17 mouse cellular contexts compared by ENCODE assay signal in genomic region chr16:77469903-77470302, GRCm38 (mm10).
DNase-seq lines count a peak whose midpoint lies in the region; ATAC-seq lines count a peak whose summit lies in the region.
"Had no signal": no experiment of that assay in that cellular context is flagged by ENCODE, and none has a peak within 500 bp of the region (broad histone marks: within the 10 kb centered on the region; RNA-seq: fewer than 3 reads in every experiment).

No protein-coding gene starts in this region.

- peak; percentile 74 for ATAC-seq in frontal cortex, adult (ENCODE audit: low TSS enrichment)
- ATAC-seq: forebrain, embryonic 16.5 days had no signal

- no peak for DNase-seq in frontal cortex, postnatal 25 days (ENCODE audit: low spot score in 2 of 2)
- DNase-seq in left cerebral cortex, adult 18-20 months (ENCODE audit: low spot score in 2 of 2): peak; percentile 12 to 22
- DNase-seq in left cerebral cortex, postnatal 10 days (ENCODE audit: extremely low spot score in 1 of 2, low spot score in 2 of 2): no peak
- DNase-seq in right cerebral cortex, postnatal 25 days: peak; percentile 12
- DNase-seq in right cerebral cortex, postnatal 10 days (ENCODE audit: low spot score in 2 of 2): no peak
- DNase-seq in telencephalon, adult 2 months (ENCODE audit: low read depth, low spot score): peak; percentile 11
- no peak for DNase-seq in spleen, postnatal 4 days (ENCODE audit: low spot score in 2 of 2)
- DNase-seq: adrenal gland, adult 8-10 months; cerebellum, adult 11-12 months; cerebellum, adult 9-11 months; cerebellum, postnatal 36 days; gastrocnemius, adult 2 months; gastrocnemius, postnatal 25 days; heart, adult 11 months; heart, postnatal 36 days had no signal

- intact Hi-C loops in left cerebral cortex, postnatal 10 days (cut with DNase I): no loop called here

Comparison
In these comparisons a context has a peak if more than half of its experiments do, and no peak if none do; other contexts are left out.
1. DNase-seq: peak in left cerebral cortex, adult 18-20 months (2 of 2), right cerebral cortex, postnatal 25 days (single experiment) and telencephalon, adult 2 months (single experiment); none in frontal cortex, postnatal 25 days (0 of 2), left cerebral cortex, postnatal 10 days (0 of 2), right cerebral cortex, postnatal 10 days (0 of 2) and spleen, postnatal 4 days (0 of 2).